Mouse (Mus musculus): Measurements from ENCODE around the gene P2ry12. TPM values are rescaled to one million over a fixed set of nuclear protein-coding genes. Genes with fewer than 3 reads are reported as not detected.

P2ry12 gene
- polyA plus RNA-seq, 1 experiment: not detected

GRCm38 (mm10) chr3:59248031-59248430, 14.6 kb downstream of the P2ry12 start:
- Histone ChIP-seq H3K4me3 (ENCODE audit: low read depth, low read length) (no peak overlapping the region), H3K27ac (ENCODE audit: insufficient read depth, low read length) (no peak overlapping the region), H3K36me3 (ENCODE audit: control insufficient read depth, insufficient read depth, low read length, poor library complexity, severe bottlenecking) (no peaks in the 10 kb centered on the region), H3K4me1 (ENCODE audit: control insufficient read depth, insufficient read depth, low read length) (no peaks in the 10 kb centered on the region), H3K9ac (ENCODE audit: low read depth, poor library complexity, severe bottlenecking) (no peak overlapping the region), H3K9me3 (replicated peaks; ENCODE audit: control insufficient read depth, insufficient read depth, low read length, poor library complexity, severe bottlenecking) (no peaks in the 10 kb centered on the region), H3K27me3 (ENCODE audit: control insufficient read depth, insufficient read depth, low read length, poor library complexity, severe bottlenecking) (no peaks in the 10 kb centered on the region)
- no peak for TF ChIP-seq EP300 (IDR thresholded peaks at IDR 0.05; ENCODE audit: insufficient read depth, low read depth, low read length)
- TF ChIP-seq POLR2A (IDR thresholded peaks at IDR 0.05; ENCODE audit: insufficient read depth, low read length): no peak
- no peak for TF ChIP-seq CTCF (IDR thresholded peaks at IDR 0.05; ENCODE audit: low read depth, low read length)

- TF ChIP-seq POLR2A (IDR thresholded peaks at IDR 0.05; ENCODE audit: insufficient read depth, low read length) (no peak), CTCF (IDR thresholded peaks at IDR 0.05; ENCODE audit: low read depth, low read length) (no peak), EP300 (IDR thresholded peaks at IDR 0.05; ENCODE audit: insufficient read depth, low read depth, low read length) (no peak)
- H3K9ac ChIP-seq (ENCODE audit: low read depth, poor library complexity, severe bottlenecking): no peak overlapping the region
Measured at GRCm38 (mm10) chr3:59243384-59243783, 19.3 kb downstream of the P2ry12 start.

GRCm38 (mm10) chr3:59234878-59235277, 27.8 kb downstream of the P2ry12 start:
- Histone ChIP-seq H3K4me1 (ENCODE audit: control insufficient read depth, insufficient read depth, low read length) (no peaks in the 10 kb centered on the region), H3K27ac (ENCODE audit: insufficient read depth, low read length) (no peak overlapping the region), H3K27me3 (ENCODE audit: control insufficient read depth, insufficient read depth, low read length, poor library complexity, severe bottlenecking) (no peaks in the 10 kb centered on the region), H3K9ac (ENCODE audit: low read depth, poor library complexity, severe bottlenecking) (no peak overlapping the region), H3K4me3 (ENCODE audit: low read depth, low read length) (no peak overlapping the region), H3K9me3 (replicated peaks; ENCODE audit: control insufficient read depth, insufficient read depth, low read length, poor library complexity, severe bottlenecking) (no peaks in the 10 kb centered on the region), H3K36me3 (ENCODE audit: control insufficient read depth, insufficient read depth, low read length, poor library complexity, severe bottlenecking) (no peaks in the 10 kb centered on the region)
- TF ChIP-seq POLR2A (IDR thresholded peaks at IDR 0.05; ENCODE audit: insufficient read depth, low read length) (no peak), CTCF (IDR thresholded peaks at IDR 0.05; ENCODE audit: low read depth, low read length) (no peak), EP300 (IDR thresholded peaks at IDR 0.05; ENCODE audit: insufficient read depth, low read depth, low read length) (no peak)

More at GRCm38 (mm10) chr3:59243384-59243783, 19.3 kb downstream of the P2ry12 start:
- Histone ChIP-seq H3K9me3 (replicated peaks; ENCODE audit: control insufficient read depth, insufficient read depth, low read length, poor library complexity, severe bottlenecking) (no peaks in the 10 kb centered on the region), H3K36me3 (ENCODE audit: control insufficient read depth, insufficient read depth, low read length, poor library complexity, severe bottlenecking) (no peaks in the 10 kb centered on the region), H3K27ac (ENCODE audit: insufficient read depth, low read length) (no peak overlapping the region), H3K4me1 (ENCODE audit: control insufficient read depth, insufficient read depth, low read length) (no peaks in the 10 kb centered on the region), H3K4me3 (ENCODE audit: low read depth, low read length) (no peak overlapping the region), H3K27me3 (ENCODE audit: control insufficient read depth, insufficient read depth, low read length, poor library complexity, severe bottlenecking) (no peaks in the 10 kb centered on the region)

GRCm38 (mm10) chr3:59230912-59231311, 31.8 kb downstream of the P2ry12 start:
- no peak overlapping the region for H3K4me3 ChIP-seq (ENCODE audit: low read depth, low read length)
- no peak overlapping the region for H3K9ac ChIP-seq (ENCODE audit: low read depth, poor library complexity, severe bottlenecking)
- no peak overlapping the region for H3K27ac ChIP-seq (ENCODE audit: insufficient read depth, low read length)
- H3K9me3 ChIP-seq (replicated peaks; ENCODE audit: control insufficient read depth, insufficient read depth, low read length, poor library complexity, severe bottlenecking): no peaks in the 10 kb centered on the region
- no peaks in the 10 kb centered on the region for H3K27me3 ChIP-seq (ENCODE audit: control insufficient read depth, insufficient read depth, low read length, poor library complexity, severe bottlenecking)
- TF ChIP-seq EP300 (IDR thresholded peaks at IDR 0.05; ENCODE audit: insufficient read depth, low read depth, low read length): no peak
- TF ChIP-seq CTCF (IDR thresholded peaks at IDR 0.05; ENCODE audit: low read depth, low read length): no peak
- TF ChIP-seq POLR2A (IDR thresholded peaks at IDR 0.05; ENCODE audit: insufficient read depth, low read length): no peak
- no peaks in the 10 kb centered on the region for H3K36me3 ChIP-seq (ENCODE audit: control insufficient read depth, insufficient read depth, low read length, poor library complexity, severe bottlenecking)
- H3K4me1 ChIP-seq (ENCODE audit: control insufficient read depth, insufficient read depth, low read length): no peaks in the 10 kb centered on the region

GRCm38 (mm10) chr3:59228730-59229551, 33.7 kb downstream of the P2ry12 start:
- TF ChIP-seq CTCF (IDR thresholded peaks at IDR 0.05; ENCODE audit: low read depth, low read length) (no peak), POLR2A (IDR thresholded peaks at IDR 0.05; ENCODE audit: insufficient read depth, low read length) (no peak), EP300 (IDR thresholded peaks at IDR 0.05; ENCODE audit: insufficient read depth, low read depth, low read length) (no peak)
- no peaks in the 10 kb centered on the region for H3K27me3 ChIP-seq (ENCODE audit: control insufficient read depth, insufficient read depth, low read length, poor library complexity, severe bottlenecking)
- no peaks in the 10 kb centered on the region for H3K36me3 ChIP-seq (ENCODE audit: control insufficient read depth, insufficient read depth, low read length, poor library complexity, severe bottlenecking)
- no peak overlapping the region for H3K27ac ChIP-seq (ENCODE audit: insufficient read depth, low read length)
- no peaks in the 10 kb centered on the region for H3K4me1 ChIP-seq (ENCODE audit: control insufficient read depth, insufficient read depth, low read length)
- H3K9ac ChIP-seq (ENCODE audit: low read depth, poor library complexity, severe bottlenecking): no peak overlapping the region
- H3K9me3 ChIP-seq (replicated peaks; ENCODE audit: control insufficient read depth, insufficient read depth, low read length, poor library complexity, severe bottlenecking): no peaks in the 10 kb centered on the region
- H3K4me3 ChIP-seq (ENCODE audit: low read depth, low read length): no peak overlapping the region

GRCm38 (mm10) chr3:59227696-59228095, 35.0 kb downstream of the P2ry12 start:
- Histone ChIP-seq H3K9me3 (replicated peaks; ENCODE audit: control insufficient read depth, insufficient read depth, low read length, poor library complexity, severe bottlenecking) (no peaks in the 10 kb centered on the region), H3K36me3 (ENCODE audit: control insufficient read depth, insufficient read depth, low read length, poor library complexity, severe bottlenecking) (no peaks in the 10 kb centered on the region), H3K9ac (ENCODE audit: low read depth, poor library complexity, severe bottlenecking) (no peak overlapping the region), H3K27me3 (ENCODE audit: control insufficient read depth, insufficient read depth, low read length, poor library complexity, severe bottlenecking) (no peaks in the 10 kb centered on the region), H3K4me1 (ENCODE audit: control insufficient read depth, insufficient read depth, low read length) (no peaks in the 10 kb centered on the region), H3K27ac (ENCODE audit: insufficient read depth, low read length) (no peak overlapping the region), H3K4me3 (ENCODE audit: low read depth, low read length) (no peak overlapping the region)
- TF ChIP-seq EP300 (IDR thresholded peaks at IDR 0.05; ENCODE audit: insufficient read depth, low read depth, low read length) (no peak), CTCF (IDR thresholded peaks at IDR 0.05; ENCODE audit: low read depth, low read length) (no peak), POLR2A (IDR thresholded peaks at IDR 0.05; ENCODE audit: insufficient read depth, low read length) (no peak)
